Mouse (Mus musculus): ENCODE data around the gene Pik3ap1. TPM values are rescaled to one million over a fixed set of nuclear protein-coding genes. Genes with fewer than 3 reads are reported as not detected.

The Pik3ap1 gene
- polyA plus RNA-seq, 1 experiment from 2014 or later, result 0.97 TPM

- no peaks in the 10 kb centered on the region for H3K27me3 ChIP-seq
- no peak overlapping the region for H3K9ac ChIP-seq (replicated peaks)
- no peak overlapping the region for H3K27ac ChIP-seq
- no peak overlapping the region for H3K4me2 ChIP-seq
- no peak for ATAC-seq (ENCODE audit: insufficient number of reproducible peaks, insufficient read depth, low FRiP score, low TSS enrichment, low read depth)
- no peaks in the 10 kb centered on the region for H3K4me1 ChIP-seq (replicated peaks)
- no peaks in the 10 kb centered on the region for H3K9me3 ChIP-seq
- H3K4me3 ChIP-seq (replicated peaks), result no peak overlapping the region
- WGBS, result 87% methylated on average over 9 of the region's 9 CpGs
- H3K36me3 ChIP-seq, result no peaks in the 10 kb centered on the region
Observed at GRCm38 (mm10) chr19:41366854-41367517, 17.9 kb downstream of the Pik3ap1 start.

DNA sequence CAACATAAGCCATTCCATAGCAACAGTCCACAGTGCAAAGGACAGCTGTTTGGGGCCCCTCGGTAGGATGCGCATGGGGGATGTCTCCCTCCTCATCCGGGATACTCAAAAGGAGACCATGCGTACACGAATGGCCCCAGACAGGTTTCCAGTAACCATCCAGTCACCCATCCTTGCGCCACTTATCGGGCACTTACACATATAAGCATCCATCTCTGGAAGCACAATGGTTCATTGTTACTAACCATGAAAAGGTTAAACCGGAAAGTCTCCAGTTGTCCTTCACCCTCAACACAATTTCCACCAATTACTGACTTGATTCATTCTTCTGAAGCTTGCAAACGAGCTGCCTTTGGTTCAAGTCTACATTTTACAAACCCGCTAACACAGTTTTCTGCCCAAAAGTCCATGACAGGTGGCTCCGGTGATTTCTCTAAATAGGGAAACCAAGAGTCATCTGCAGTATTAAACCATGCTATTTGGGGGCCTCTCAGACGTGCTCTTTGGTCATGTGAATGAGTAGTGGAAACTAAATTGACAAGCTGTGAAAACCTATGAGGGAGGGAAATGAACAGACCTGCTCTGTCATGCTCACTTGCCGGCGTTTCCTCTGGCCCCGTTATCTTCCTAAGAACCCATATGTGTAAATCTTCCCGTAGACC, 18.6 kb downstream of the Pik3ap1 start:
- Histone ChIP-seq H3K9ac (replicated peaks) (no peak overlapping the region), H3K27me3 (no peaks in the 10 kb centered on the region), H3K27ac (no peak overlapping the region), H3K4me2 (no peak overlapping the region), H3K36me3 (no peaks in the 10 kb centered on the region), H3K4me1 (replicated peaks) (no peaks in the 10 kb centered on the region), H3K9me3 (no peaks in the 10 kb centered on the region), H3K4me3 (replicated peaks) (no peak overlapping the region)
- no peak for ATAC-seq (ENCODE audit: insufficient number of reproducible peaks, insufficient read depth, low FRiP score, low TSS enrichment, low read depth)
- 91% methylated on average over 16 of the region's 16 CpGs for WGBS

- H3K4me2 ChIP-seq, result no peak overlapping the region
Observed at GRCm38 (mm10) chr19:41365570-41365969, 19.3 kb downstream of the Pik3ap1 start.

DNA sequence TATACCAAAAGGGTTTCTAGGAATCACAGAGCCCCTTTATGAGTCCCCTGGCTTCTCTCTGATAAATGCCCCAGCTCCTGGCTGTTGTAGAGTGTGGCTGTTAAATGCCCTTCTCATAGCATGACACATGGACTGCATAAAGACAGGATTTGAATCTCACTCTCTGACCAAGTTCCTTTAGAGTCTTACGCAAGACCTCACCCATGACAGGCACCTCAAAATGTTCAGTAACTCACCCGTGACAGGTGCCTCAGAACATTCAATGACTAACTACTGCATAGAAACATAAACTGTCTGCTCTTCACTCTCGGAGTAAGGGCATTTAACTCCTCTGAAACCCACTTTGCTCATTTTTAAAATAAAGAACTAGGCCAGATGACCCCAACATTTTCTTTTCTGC, 20.4 kb downstream of the Pik3ap1 start:
- Histone ChIP-seq H3K4me1 (replicated peaks) (no peaks in the 10 kb centered on the region), H3K9me3 (no peaks in the 10 kb centered on the region), H3K4me3 (replicated peaks) (no peak overlapping the region), H3K9ac (replicated peaks) (no peak overlapping the region), H3K27me3 (no peaks in the 10 kb centered on the region), H3K4me2 (no peak overlapping the region), H3K27ac (no peak overlapping the region), H3K36me3 (no peaks in the 10 kb centered on the region)
- WGBS, result 85% methylated on average over 3 of the region's 3 CpGs
- ATAC-seq (ENCODE audit: insufficient number of reproducible peaks, insufficient read depth, low FRiP score, low TSS enrichment, low read depth), result no peak

More at GRCm38 (mm10) chr19:41365570-41365969, 19.3 kb downstream of the Pik3ap1 start:
- no peaks in the 10 kb centered on the region for H3K27me3 ChIP-seq
- H3K4me3 ChIP-seq (replicated peaks), result no peak overlapping the region
- no peaks in the 10 kb centered on the region for H3K36me3 ChIP-seq
- no peak overlapping the region for H3K27ac ChIP-seq
- H3K9ac ChIP-seq (replicated peaks), result no peak overlapping the region
- H3K4me1 ChIP-seq (replicated peaks), result no peaks in the 10 kb centered on the region
- no peak for ATAC-seq (ENCODE audit: insufficient number of reproducible peaks, insufficient read depth, low FRiP score, low TSS enrichment, low read depth)
- no peaks in the 10 kb centered on the region for H3K9me3 ChIP-seq
- WGBS, result 82% methylated on average over 5 of the region's 5 CpGs

DNA sequence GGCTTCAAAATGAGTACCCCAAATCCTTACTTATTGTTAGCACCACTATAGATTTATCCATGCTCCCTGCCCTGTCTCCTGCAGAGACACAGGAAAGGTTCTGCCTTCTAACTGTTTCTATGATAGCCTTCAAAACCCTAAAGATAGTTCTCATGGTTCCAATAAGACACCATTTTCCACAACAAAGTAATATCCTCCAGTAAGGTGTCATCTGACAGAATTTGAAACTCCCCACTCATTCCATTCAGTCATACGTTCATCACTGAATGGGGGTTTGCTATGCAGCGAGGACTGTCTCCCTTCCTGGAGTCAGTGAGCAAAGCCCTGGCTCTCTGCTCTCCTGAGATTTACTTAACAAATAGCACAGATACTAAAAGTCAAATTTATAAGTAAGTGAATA, 21.9 kb downstream of the Pik3ap1 start:
- Histone ChIP-seq H3K4me2 (no peak overlapping the region), H3K27me3 (no peaks in the 10 kb centered on the region), H3K4me3 (replicated peaks) (no peak overlapping the region), H3K9ac (replicated peaks) (no peak overlapping the region), H3K36me3 (no peaks in the 10 kb centered on the region), H3K4me1 (replicated peaks) (no peaks in the 10 kb centered on the region), H3K9me3 (no peaks in the 10 kb centered on the region), H3K27ac (no peak overlapping the region)
- 80% methylated on average over 2 of the region's 2 CpGs for WGBS
- no peak for ATAC-seq (ENCODE audit: insufficient number of reproducible peaks, insufficient read depth, low FRiP score, low TSS enrichment, low read depth)

DNA sequence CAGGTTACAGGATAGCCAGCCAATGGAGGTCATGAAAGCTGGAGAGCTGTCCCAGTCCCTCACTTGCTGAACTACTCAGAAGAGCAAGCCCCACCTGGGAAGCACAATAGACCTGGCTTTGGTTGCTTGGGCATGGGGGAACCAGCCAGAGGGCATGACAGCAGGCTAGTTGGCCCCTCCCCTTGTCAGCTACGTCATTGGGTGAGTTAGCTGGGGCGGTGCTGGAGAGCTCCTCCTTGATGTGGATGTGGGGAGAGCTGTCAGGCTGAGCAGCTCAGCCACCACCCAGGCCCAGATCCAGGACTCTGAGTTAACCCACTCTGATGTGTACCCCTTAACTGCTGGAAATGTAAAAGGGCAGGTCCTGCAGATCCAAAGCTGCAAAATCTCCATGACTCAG, 24.4 kb downstream of the Pik3ap1 start:
- Histone ChIP-seq H3K36me3 (no peaks in the 10 kb centered on the region), H3K9ac (replicated peaks) (no peak overlapping the region), H3K27ac (no peak overlapping the region), H3K27me3 (no peaks in the 10 kb centered on the region), H3K4me3 (replicated peaks) (no peak overlapping the region), H3K9me3 (no peaks in the 10 kb centered on the region), H3K4me2 (no peak overlapping the region), H3K4me1 (replicated peaks) (no peaks in the 10 kb centered on the region)
- WGBS, result 3% methylated on average over 2 of the region's 2 CpGs
- no peak for ATAC-seq (ENCODE audit: insufficient number of reproducible peaks, insufficient read depth, low FRiP score, low TSS enrichment, low read depth)

DNA sequence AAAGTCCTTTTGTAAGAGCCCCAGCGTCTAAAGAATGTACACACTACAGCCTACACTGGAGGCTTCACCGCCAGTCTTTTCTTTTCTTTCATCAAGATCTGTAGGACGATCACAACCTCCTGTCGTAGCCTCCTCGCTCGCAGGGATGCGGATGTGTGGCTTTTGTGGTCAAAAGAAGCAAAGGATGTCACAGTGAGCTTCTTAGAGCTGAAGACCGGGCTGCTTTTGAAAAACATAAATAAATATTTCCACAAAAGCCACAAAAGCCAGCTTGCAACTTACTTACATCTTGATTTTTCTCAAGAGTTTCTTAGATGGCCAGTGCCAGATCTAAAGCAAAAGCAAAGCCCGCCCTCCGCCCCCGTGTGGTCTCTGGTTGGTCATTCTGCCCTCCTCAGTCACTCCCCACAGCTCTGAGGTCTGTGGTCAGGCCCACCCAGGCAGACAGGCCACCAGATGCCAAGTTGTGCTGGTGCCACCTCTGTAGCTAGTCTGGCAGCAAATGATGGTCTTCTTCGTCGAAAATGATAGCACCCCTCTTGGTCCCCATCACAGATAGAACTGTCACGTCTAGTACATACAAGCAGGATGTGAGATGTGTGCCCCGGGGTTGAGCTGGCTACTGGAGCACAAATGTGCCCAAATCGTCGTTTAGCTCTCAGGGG, 30.5 kb downstream of the Pik3ap1 start:
- no peak overlapping the region for H3K4me2 ChIP-seq
- no peak overlapping the region for H3K9ac ChIP-seq (replicated peaks)
- ATAC-seq (ENCODE audit: insufficient number of reproducible peaks, insufficient read depth, low FRiP score, low TSS enrichment, low read depth), result no peak
- no peaks in the 10 kb centered on the region for H3K9me3 ChIP-seq
- 87% methylated on average over 17 of the region's 17 CpGs for WGBS
- no peaks in the 10 kb centered on the region for H3K36me3 ChIP-seq
- no peak overlapping the region for H3K27ac ChIP-seq
- H3K4me1 ChIP-seq (replicated peaks), result no peaks in the 10 kb centered on the region
- H3K27me3 ChIP-seq, result no peaks in the 10 kb centered on the region
- H3K4me3 ChIP-seq (replicated peaks), result no peak overlapping the region

GRCm38 (mm10) chr19:41349624-41350023, 35.3 kb downstream of the Pik3ap1 start:
- Histone ChIP-seq H3K27me3 (no peaks in the 10 kb centered on the region), H3K4me3 (replicated peaks) (no peak overlapping the region), H3K36me3 (no peaks in the 10 kb centered on the region), H3K4me1 (replicated peaks) (peaks cover 19% of the 10 kb centered on the region), H3K4me2 (no peak overlapping the region), H3K9me3 (no peaks in the 10 kb centered on the region), H3K9ac (replicated peaks) (no peak overlapping the region), H3K27ac (no peak overlapping the region)
- 89% methylated on average over 3 of the region's 3 CpGs for WGBS
- no peak for ATAC-seq (ENCODE audit: insufficient number of reproducible peaks, insufficient read depth, low FRiP score, low TSS enrichment, low read depth)

- Histone ChIP-seq H3K4me2 (no peak overlapping the region), H3K9me3 (no peaks in the 10 kb centered on the region), H3K4me1 (replicated peaks) (peaks cover 19% of the 10 kb centered on the region), H3K27me3 (no peaks in the 10 kb centered on the region), H3K27ac (no peak overlapping the region), H3K9ac (replicated peaks) (no peak overlapping the region), H3K36me3 (no peaks in the 10 kb centered on the region), H3K4me3 (replicated peaks) (no peak overlapping the region)
- 96% methylated on average over 3 of the region's 3 CpGs for WGBS
- ATAC-seq (ENCODE audit: insufficient number of reproducible peaks, insufficient read depth, low FRiP score, low TSS enrichment, low read depth), result no peak
Observed at GRCm38 (mm10) chr19:41348161-41348560, 36.7 kb downstream of the Pik3ap1 start.

- ATAC-seq (ENCODE audit: insufficient number of reproducible peaks, insufficient read depth, low FRiP score, low TSS enrichment, low read depth), result no peak
- Histone ChIP-seq H3K27me3 (no peaks in the 10 kb centered on the region), H3K9ac (replicated peaks) (no peak overlapping the region), H3K4me2 (no peak overlapping the region), H3K4me3 (replicated peaks) (no peak overlapping the region), H3K27ac (no peak overlapping the region), H3K36me3 (no peaks in the 10 kb centered on the region), H3K9me3 (no peaks in the 10 kb centered on the region), H3K4me1 (replicated peaks) (peaks cover 19% of the 10 kb centered on the region)
- 56% methylated on average over 4 of the region's 4 CpGs for WGBS
Observed at GRCm38 (mm10) chr19:41347326-41347725, 37.6 kb downstream of the Pik3ap1 start.

GRCm38 (mm10) chr19:41346099-41346850, 38.6 kb downstream of the Pik3ap1 start:
- H3K9me3 ChIP-seq, result no peaks in the 10 kb centered on the region
- H3K9ac ChIP-seq (replicated peaks), result no peak overlapping the region
- H3K4me1 ChIP-seq (replicated peaks), result peaks cover 19% of the 10 kb centered on the region
- WGBS, result 56% methylated on average over 11 of the region's 11 CpGs
- no peaks in the 10 kb centered on the region for H3K36me3 ChIP-seq
- H3K4me3 ChIP-seq (replicated peaks), result no peak overlapping the region
- no peak overlapping the region for H3K4me2 ChIP-seq
- H3K27me3 ChIP-seq, result no peaks in the 10 kb centered on the region
- no peak for ATAC-seq (ENCODE audit: insufficient number of reproducible peaks, insufficient read depth, low FRiP score, low TSS enrichment, low read depth)
- H3K27ac ChIP-seq, result no peak overlapping the region

Data from limb, embryonic 12.5 days (tissue).